Mouse (Mus musculus) intestine, postnatal 0 days (tissue): Measurements from ENCODE around the gene Dand5. TPM values are rescaled to one million over a fixed set of nuclear protein-coding genes. Genes with fewer than 3 reads are reported as not detected.

ENCODE experiments used
- ATAC-seq: fragments of 200-750 bp; cut with Nextera tagmentation; 2 replicates; pipeline ENCODE4 v1.8.0; 2017; ENCODE audit warnings: mild to moderate bottlenecking, moderate TSS enrichment, moderate library complexity
- H3K27ac ChIP-seq: fragments of 300-500 bp; sonication (generic); 2 replicates; pipeline ENCODE4 v1.5.1; 2014; ENCODE audit warnings: mild to moderate bottlenecking, low read depth, low read length, moderate library complexity
- H3K27me3 ChIP-seq: fragments of 300-500 bp; sonication (generic); replicated peaks from 2 replicates; pipeline ENCODE4 v1.6.1; 2014; ENCODE audit warnings: low read length, mixed read lengths; ENCODE audit not compliant: control insufficient read depth, insufficient read depth
- H3K36me3 ChIP-seq: fragments of 300-500 bp; sonication (generic); 2 replicates; pipeline ENCODE4 v1.6.1; 2014; ENCODE audit warnings: mild to moderate bottlenecking, moderate library complexity; ENCODE audit not compliant: control insufficient read depth, insufficient read depth
- H3K4me1 ChIP-seq: fragments of 300-500 bp; sonication (generic); replicated peaks from 2 replicates; pipeline ENCODE4 v1.6.1; 2014; ENCODE audit warnings: antibody characterized with exemption, low read length, mixed read lengths; ENCODE audit not compliant: control insufficient read depth, insufficient read depth
- H3K4me2 ChIP-seq: fragments of 300-500 bp; sonication (generic); replicated peaks from 2 replicates; pipeline ENCODE4 v1.6.1; 2014; ENCODE audit warnings: low read depth, mild to moderate bottlenecking, moderate library complexity
- H3K4me3 ChIP-seq: fragments of 300-500 bp; sonication (generic); 2 replicates; pipeline ENCODE4 v1.5.1; 2014; ENCODE audit warnings: low read depth, low read length
- H3K9ac ChIP-seq: fragments of 300-500 bp; sonication (generic); 2 replicates; pipeline ENCODE4 v1.6.1; 2014; ENCODE audit warnings: mild to moderate bottlenecking, low read depth, low read length
- H3K9me3 ChIP-seq: fragments of 300-500 bp; sonication (generic); 2 replicates; pipeline ENCODE4 v1.6.1; 2016; ENCODE audit warnings: mixed run types; ENCODE audit not compliant: control insufficient read depth
- CTCF ChIP-seq: sonication (generic); IDR thresholded peaks from 2 replicates; pipeline ENCODE4 v1.5.1; 2016; ENCODE audit warnings: low read depth, mild to moderate bottlenecking, control low read depth, antibody characterized with exemption, moderate library complexity
- WGBS: fragments of 180-500 bp; shearing (Covaris S2); extraction: QIAGEN DNeasy Blood & Tissue Kit; methylation state at CpG from one replicate; pipeline ENCODE4 v1.1.7; 2014; 5-methylcytosine and 5-hydroxymethylcytosine counted together
- polyA plus RNA-seq: library from polyadenylated mRNA; unstranded; fragments of >200 nt; fragmentation: Nextera tagmentation; extraction: Ambion mirVana; gene quantifications from 2 replicates; pipeline ENCODE4 v1.2.1, GENCODE M21; 2015

The Dand5 gene
- polyA plus RNA-seq, 1 experiment from 2014 or later = 2.2 TPM

DNA sequence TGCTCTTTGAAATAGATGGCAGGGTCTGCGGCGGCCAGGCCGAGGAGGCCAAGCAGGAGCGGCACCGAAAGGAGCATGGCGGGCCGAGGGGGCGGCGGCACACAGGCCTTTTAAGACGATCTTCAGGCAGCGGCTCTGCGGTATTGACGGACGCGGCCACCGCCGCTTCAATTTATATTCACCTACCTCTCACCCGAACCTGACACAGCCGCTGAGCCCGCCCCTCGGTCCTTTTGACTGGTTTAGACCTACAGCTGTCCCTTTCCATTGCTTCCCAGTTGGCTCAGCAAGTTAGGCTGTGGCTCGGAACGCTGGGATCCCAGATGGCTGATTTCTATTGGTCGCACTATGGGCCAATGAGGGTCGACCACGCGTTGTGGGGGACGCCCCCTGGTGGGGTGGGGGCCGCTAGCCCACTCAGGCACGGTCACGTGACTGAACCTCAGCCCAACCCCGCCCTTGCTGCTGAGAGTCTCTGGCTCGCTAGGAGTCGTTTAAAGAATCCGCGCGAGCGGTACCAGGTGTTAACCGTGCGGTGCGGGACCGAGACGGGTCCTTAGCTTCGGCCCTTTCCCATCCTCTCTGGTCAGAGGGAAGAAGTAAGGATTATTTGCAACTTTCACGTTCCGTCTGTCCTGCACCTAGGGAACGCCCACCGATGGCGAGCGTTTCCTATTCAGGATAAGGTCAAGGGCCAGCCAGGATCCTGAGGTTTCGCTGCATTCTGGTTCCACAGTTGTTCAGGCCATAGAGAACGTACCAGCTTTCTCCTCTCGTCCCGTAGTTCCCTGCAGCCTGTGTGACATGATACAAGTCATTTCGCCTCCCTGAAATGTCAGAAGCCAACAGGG lies 24.3 kb upstream of the Dand5 start, which contains the start of gene Calr:
TSS of gene Calr (minus strand) at position 213 of the 851 bp plus-strand sequence.
- Histone ChIP-seq H3K27me3 (no peaks in the 10 kb centered on the region), H3K9ac (peak within 1 kb of the TSS; percentile 63), H3K9me3 (no peaks in the 10 kb centered on the region), H3K4me2 (peak within 1 kb of the TSS; percentile 77), H3K4me3 (peak within 1 kb of the TSS; percentile 94), H3K4me1 (peaks cover 7% of the 10 kb centered on the region; the same call in 1 of the 2 replicates), H3K36me3 (peaks cover 34% of the 10 kb centered on the region), H3K27ac (peak within 1 kb of the TSS; percentile 84)
- WGBS = under 1% methylated on average over 55 of the region's 55 CpGs
- peak; percentile 42; the same call in 1 of the 2 replicates for TF ChIP-seq CTCF
- peak; percentile 99 for ATAC-seq

GRCm38 (mm10) chr8:84846094-84846721 lies 23.6 kb upstream of the Dand5 start:
- no peak for TF ChIP-seq CTCF
- under 1% methylated on average over 30 of the region's 30 CpGs for WGBS
- Histone ChIP-seq H3K4me2 (peak overlapping the region; percentile 77), H3K4me3 (peak overlapping the region; percentile 94), H3K9me3 (no peaks in the 10 kb centered on the region), H3K27ac (peak overlapping the region; percentile 76), H3K27me3 (no peaks in the 10 kb centered on the region), H3K9ac (peak overlapping the region; percentile 63), H3K36me3 (peaks cover 39% of the 10 kb centered on the region), H3K4me1 (peaks cover 7% of the 10 kb centered on the region; the same call in 1 of the 2 replicates)
- ATAC-seq = peak; percentile 39

DNA sequence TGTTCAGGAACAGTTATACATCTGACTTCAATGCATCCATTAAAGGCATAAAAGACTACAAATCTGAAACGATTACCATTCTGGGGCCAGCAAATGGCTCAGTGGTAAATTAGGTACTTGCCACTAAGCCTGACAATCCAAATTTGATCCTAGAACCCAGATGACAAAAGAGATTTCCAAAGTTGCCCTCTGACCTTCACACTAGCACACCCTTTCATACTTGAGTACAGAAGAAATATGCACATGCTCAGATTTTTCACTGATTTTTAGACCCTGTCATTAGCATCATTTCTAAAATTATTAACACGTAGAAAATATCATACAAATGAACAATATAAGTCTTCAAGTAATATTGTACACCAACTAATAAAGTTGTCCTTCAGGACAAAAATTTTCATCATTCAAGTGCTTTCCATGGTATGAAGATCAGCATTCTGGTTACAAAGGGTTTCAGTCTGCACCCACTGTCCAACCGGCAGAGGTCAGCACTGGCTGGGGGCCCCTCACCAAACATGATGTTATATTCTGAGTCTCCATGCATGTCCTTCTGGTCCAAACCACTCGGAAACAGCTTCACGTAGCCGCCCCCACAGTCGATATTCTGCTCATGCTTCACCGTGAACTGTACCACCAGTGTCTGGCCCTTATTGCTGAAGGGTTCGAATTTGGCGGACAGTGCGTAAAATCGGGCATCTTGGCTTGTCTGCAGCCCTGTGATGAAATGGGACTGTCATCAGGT lies 22.9 kb upstream of the Dand5 start:
- H3K9ac ChIP-seq = peak overlapping the region; percentile 63
- no peak for ATAC-seq
- H3K4me3 ChIP-seq = peak overlapping the region; percentile 94
- no peaks in the 10 kb centered on the region for H3K27me3 ChIP-seq
- TF ChIP-seq CTCF = peak; percentile 80
- WGBS = 9% methylated on average over 12 of the region's 12 CpGs
- H3K4me1 ChIP-seq = peaks cover 7% of the 10 kb centered on the region; the same call in 1 of the 2 replicates
- H3K9me3 ChIP-seq = no peaks in the 10 kb centered on the region
- H3K36me3 ChIP-seq = peaks cover 39% of the 10 kb centered on the region
- peak overlapping the region; percentile 77 for H3K4me2 ChIP-seq
- H3K27ac ChIP-seq = no peak overlapping the region; the same call in 1 of the 2 replicates

DNA sequence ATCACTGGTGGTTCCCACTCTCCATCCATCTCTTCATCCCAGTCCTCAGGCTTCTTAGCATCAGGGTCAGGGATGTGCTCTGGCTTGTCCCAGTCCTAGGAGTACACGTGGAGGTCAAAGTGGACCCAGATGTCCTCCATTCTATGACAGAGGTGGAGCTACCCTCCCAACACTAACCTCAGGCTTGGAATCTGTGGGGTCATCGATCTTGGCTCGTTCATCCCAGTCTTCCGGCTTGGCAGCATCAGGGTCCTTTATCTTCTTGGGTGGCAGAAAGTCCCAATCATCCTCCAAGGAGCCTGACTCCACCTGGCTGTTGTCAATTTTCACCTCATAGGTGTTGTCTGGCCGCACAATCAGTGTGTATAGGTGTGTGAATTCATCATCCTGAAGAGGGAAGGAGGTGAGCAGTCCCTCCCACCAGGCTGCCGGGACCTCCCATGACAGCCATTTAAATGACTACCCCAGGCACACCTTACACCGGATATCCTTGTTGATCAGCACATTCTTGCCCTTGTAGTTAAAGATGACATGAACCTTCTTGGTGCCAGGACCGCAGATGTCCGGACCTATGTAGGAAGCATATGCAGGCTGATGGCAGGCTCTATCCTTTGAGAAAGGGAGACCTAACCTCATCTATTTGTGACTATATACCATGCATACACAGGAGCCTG lies 21.9 kb upstream of the Dand5 start:
- Histone ChIP-seq H3K27ac (peak overlapping the region; percentile 41; the same call in 1 of the 2 replicates), H3K4me1 (peaks cover 7% of the 10 kb centered on the region; the same call in 1 of the 2 replicates), H3K4me3 (peak overlapping the region; percentile 94; the same call in 1 of the 2 replicates), H3K9ac (no peak overlapping the region), H3K4me2 (peak overlapping the region; percentile 77), H3K27me3 (no peaks in the 10 kb centered on the region), H3K9me3 (no peaks in the 10 kb centered on the region), H3K36me3 (peaks cover 39% of the 10 kb centered on the region)
- 65% methylated on average over 9 of the region's 9 CpGs for WGBS
- no peak for TF ChIP-seq CTCF
- ATAC-seq = no peak

- no peaks in the 10 kb centered on the region for H3K9me3 ChIP-seq
- no peak overlapping the region for H3K4me3 ChIP-seq
- H3K27me3 ChIP-seq = no peaks in the 10 kb centered on the region
- no peak for ATAC-seq
- H3K4me1 ChIP-seq = peaks cover 3% of the 10 kb centered on the region; the same call in 1 of the 2 replicates
- H3K4me2 ChIP-seq = no peak overlapping the region
- WGBS = 70% methylated on average over 1 of the region's 1 CpGs
- H3K36me3 ChIP-seq = peaks cover 61% of the 10 kb centered on the region
- peak overlapping the region; percentile 24; the same call in 1 of the 2 replicates for H3K27ac ChIP-seq
- TF ChIP-seq CTCF = no peak
- no peak overlapping the region for H3K9ac ChIP-seq
These were observed 18.9 kb upstream of the Dand5 start for GRCm38 (mm10) chr8:84841514-84841913.
